Mouse (Mus musculus): Measurements from ENCODE around the gene Il21r.

- no peak for TF ChIP-seq CTCF (IDR thresholded peaks at IDR 0.05; ENCODE audit: control insufficient read depth, insufficient read depth, low read length)
- no peak for TF ChIP-seq POLR2A (IDR thresholded peaks at IDR 0.05; ENCODE audit: borderline replicate concordance, control insufficient read depth, low read depth, low read length)
Measured at GRCm38 (mm10) chr7:125588721-125589120, 14.5 kb upstream of the Il21r start.

Data from bone marrow, adult 2 months (tissue).